Mouse (Mus musculus) hematopoietic multipotent progenitor cell, adult 10-12 weeks (in vitro differentiated cells): ENCODE data around the gene Olfr1251. TPM values are rescaled to one million over a fixed set of nuclear protein-coding genes. Genes with fewer than 3 reads are reported as not detected.

ENCODE experiments used
- polyA plus RNA-seq: library from polyadenylated mRNA; stranded (reverse); fragments of >175 nt; gene quantifications from 2 replicates; pipeline ENCODE4 v1.2.3, GENCODE M21; 2012; ENCODE audit warnings: low replicate concordance

Gene Olfr1251
- not detected in 2 replicates for polyA plus RNA-seq

GRCm38 (mm10) chr2:89671836-89672235 lies at the start of gene Olfr1251:
Olfr1251 (minus strand) TSS chr2:89671936.

GRCm38 (mm10) chr2:89661367-89661766 lies 10.4 kb downstream of the Olfr1251 start, which contains the start of gene Olfr1250:
Olfr1250 (minus strand) TSS chr2:89661467.

GRCm38 (mm10) chr2:89634883-89635282 lies 36.9 kb downstream of the Olfr1251 start, which contains the start of gene Olfr1249:
Olfr1249 (minus strand) TSS chr2:89634983.

GRCm38 (mm10) chr2:89618145-89618544 lies 53.6 kb downstream of the Olfr1251 start, which contains the start of gene Olfr1248:
Olfr1248 (minus strand) TSS chr2:89618245.

Other genes with a start within 250 kb of the Olfr1251 start
- gene Olfr1240, start 228.9 kb downstream of the Olfr1251 start, polyA plus RNA-seq: not detected in 2 replicates
- gene Olfr1241, start 184.8 kb downstream of the Olfr1251 start, polyA plus RNA-seq: not detected in 2 replicates
- gene Olfr1242, start 173.6 kb downstream of the Olfr1251 start, polyA plus RNA-seq: not detected in 2 replicates
- not detected in 2 replicates for gene Olfr1243, start 140.4 kb downstream of the Olfr1251 start, polyA plus RNA-seq
- gene Olfr1245, start 93.5 kb downstream of the Olfr1251 start, polyA plus RNA-seq: not detected in 2 replicates
- not detected in 2 replicates for gene Olfr1246, start 78.8 kb downstream of the Olfr1251 start, polyA plus RNA-seq
- not detected in 2 replicates for gene Olfr1247, start 57.8 kb downstream of the Olfr1251 start, polyA plus RNA-seq
- not detected in 2 replicates for gene Olfr1248, start 53.7 kb downstream of the Olfr1251 start, polyA plus RNA-seq
- 0.05 TPM in 1 of 2 replicates, not detected in the other for gene Olfr1249, start 37.0 kb downstream of the Olfr1251 start, polyA plus RNA-seq
- not detected in 2 replicates for gene Olfr1250, start 10.5 kb downstream of the Olfr1251 start, polyA plus RNA-seq
- gene Olfr1252, start 53.1 kb upstream of the Olfr1251 start, polyA plus RNA-seq: not detected in 2 replicates
- gene Olfr1253, start 85.2 kb upstream of the Olfr1251 start, polyA plus RNA-seq: not detected in 2 replicates
- gene Olfr1254, start 121.7 kb upstream of the Olfr1251 start, polyA plus RNA-seq: not detected in 2 replicates
- gene Olfr1255, start 140.1 kb upstream of the Olfr1251 start, polyA plus RNA-seq: not detected in 2 replicates
- gene Olfr1256, start 169.6 kb upstream of the Olfr1251 start, polyA plus RNA-seq: not detected in 2 replicates
- gene Olfr48, start 176.3 kb upstream of the Olfr1251 start, polyA plus RNA-seq: 0.05 TPM in 1 of 2 replicates, not detected in the other
- gene Olfr1257, start 206.5 kb upstream of the Olfr1251 start, polyA plus RNA-seq: 0.04 TPM in 1 of 2 replicates, not detected in the other